Mouse (Mus musculus) bone marrow, adult 2 months (tissue): ENCODE results near the gene Car5a.

Experiments used
- CTCF ChIP-seq: fragments of 200-500 bp; IDR thresholded peaks from 2 replicates; pipeline ENCODE4 v1.5.1; 2011; ENCODE audit warnings: low read length, control low read depth; ENCODE audit not compliant: control insufficient read depth, insufficient read depth
- POLR2A ChIP-seq: fragments of 200-500 bp; IDR thresholded peaks from 2 replicates; pipeline ENCODE4 v1.6.1; 2011; ENCODE audit warnings: low read depth, mild to moderate bottlenecking, control low read depth, low read length, borderline replicate concordance; ENCODE audit not compliant: control insufficient read depth

- no peak for TF ChIP-seq POLR2A
- TF ChIP-seq CTCF: no peak
Observed at GRCm38 (mm10) chr8:121980792-121981519, 36.3 kb upstream of the Car5a start.
